Mouse (Mus musculus) fat pad, adult 2 months (tissue): Measurements from ENCODE around the gene Ddx43.

Source experiments
- DNase-seq: peaks from one replicate; pipeline ENCODE4 v3.0.0-alpha.2; 2011; ENCODE audit warnings: low read depth, low spot score; ENCODE audit errors: extremely low read depth

The Ddx43 gene

DNA sequence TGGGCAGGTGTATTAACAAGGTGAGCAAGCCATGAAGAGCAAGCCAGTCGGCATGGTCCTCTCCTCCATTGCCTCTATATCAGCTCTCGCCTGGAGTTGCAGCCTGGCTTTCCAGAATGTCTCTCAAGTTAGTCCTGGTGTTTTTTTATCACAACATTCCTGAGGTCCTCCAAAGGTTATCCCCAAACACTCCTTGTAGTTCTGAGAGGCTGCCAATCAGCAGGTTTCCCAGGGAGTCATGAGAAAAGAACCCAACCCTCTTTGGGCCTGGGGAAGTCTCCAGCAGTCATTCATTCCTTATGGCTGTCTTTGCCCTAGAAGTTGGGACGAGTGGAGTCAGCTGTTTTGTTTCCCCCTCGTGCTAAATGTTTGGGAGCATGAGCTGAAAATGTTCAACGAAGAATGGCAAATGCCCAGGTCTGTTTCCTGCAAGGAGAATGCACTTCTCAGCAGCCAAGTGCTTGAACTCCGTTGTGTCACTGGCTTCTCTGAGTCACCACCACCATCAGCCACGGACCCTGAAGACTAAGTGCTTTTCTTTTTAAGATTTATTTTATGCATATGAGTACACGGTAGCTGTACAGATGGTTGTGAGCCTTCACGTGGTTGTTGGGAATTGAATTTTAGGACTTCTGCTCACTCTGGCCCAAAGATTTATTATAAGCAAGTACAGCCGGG lies 22.6 kb upstream of the Ddx43 start:
- no peak for DNase-seq

DNA sequence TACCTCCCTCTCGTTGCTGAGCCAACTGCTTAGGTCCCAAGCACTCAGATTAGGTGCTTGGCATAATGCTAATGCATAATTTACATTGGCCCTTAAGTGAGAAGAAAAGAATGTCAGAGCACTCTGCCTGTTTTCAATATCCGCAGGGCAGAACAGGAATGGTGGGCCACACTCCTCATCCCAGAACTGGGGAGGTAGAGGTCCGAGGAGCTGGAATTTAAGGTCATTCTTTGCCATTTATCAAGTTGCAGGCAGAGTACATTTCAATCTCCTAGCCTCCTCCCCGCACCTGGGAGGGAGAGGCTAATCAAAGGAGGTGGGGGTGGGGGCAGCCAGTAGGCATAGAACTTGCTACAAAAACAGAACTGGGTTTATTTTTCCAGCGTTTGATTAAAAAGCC lies 21.2 kb upstream of the Ddx43 start:
- DNase-seq, result no peak

DNA sequence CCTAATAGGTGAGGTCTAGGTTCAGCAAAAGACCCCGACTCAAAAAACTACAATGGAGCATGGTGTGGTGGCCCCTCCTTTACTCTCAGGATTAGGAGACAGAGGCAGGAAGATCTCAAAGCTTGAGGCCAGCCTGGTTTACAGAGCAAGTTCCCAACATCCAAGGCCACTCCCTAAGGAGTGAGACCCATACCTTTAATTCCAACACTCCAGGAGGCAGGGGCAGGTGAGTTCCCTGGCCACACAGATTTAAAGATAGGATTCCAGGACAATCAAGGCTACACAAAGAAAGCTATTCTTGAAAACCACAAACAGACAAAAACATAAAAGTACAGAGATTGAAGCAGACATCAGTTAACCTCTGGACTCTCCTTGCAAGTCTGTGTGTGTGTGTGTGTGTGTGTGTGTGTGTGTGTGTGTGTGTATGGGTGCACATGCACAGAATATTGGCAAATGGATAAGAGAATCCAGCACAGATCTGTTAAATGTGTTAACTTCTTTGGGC lies 20.6 kb upstream of the Ddx43 start:
- DNase-seq, result no peak

DNA sequence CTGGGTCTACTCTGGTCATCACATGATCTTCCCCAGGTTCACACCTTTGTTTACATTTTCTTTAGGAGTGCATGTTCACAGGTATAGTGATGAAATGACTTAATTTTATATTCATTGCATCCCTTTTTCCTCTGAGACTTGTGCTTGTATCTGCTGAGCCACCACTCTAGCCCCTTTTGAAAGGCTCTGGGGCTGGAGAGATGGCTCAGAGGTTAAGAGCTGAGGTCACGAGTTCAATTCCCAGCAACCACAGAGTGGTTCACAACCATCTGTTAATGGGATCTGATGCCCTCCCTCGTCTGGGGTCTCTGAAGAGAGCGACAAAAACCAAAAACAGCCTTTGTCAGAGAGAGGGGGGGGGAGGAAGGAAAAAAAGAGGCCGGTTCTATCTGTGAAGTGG lies 20.1 kb upstream of the Ddx43 start:
- no peak for DNase-seq

DNA sequence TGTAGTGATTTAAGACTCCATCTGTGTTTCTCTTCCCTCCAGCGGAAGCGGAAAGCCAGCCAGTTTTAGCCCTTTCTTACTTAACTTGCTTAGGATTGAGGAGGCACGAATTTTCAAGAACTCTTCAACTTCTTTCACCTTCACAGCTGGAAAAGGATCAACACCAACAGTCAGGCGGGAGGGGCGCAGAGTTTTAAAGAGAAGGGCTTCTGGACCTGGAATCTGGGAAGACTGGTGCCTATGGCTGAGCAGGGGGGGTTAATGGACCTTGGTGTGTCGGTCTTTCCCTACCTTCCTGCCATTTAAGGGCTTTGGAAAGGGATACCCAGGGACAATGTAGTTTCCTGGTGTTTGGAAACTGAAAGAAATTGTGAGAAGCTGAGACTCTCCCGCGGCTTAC lies 18.0 kb upstream of the Ddx43 start:
- DNase-seq, result no peak

DNA sequence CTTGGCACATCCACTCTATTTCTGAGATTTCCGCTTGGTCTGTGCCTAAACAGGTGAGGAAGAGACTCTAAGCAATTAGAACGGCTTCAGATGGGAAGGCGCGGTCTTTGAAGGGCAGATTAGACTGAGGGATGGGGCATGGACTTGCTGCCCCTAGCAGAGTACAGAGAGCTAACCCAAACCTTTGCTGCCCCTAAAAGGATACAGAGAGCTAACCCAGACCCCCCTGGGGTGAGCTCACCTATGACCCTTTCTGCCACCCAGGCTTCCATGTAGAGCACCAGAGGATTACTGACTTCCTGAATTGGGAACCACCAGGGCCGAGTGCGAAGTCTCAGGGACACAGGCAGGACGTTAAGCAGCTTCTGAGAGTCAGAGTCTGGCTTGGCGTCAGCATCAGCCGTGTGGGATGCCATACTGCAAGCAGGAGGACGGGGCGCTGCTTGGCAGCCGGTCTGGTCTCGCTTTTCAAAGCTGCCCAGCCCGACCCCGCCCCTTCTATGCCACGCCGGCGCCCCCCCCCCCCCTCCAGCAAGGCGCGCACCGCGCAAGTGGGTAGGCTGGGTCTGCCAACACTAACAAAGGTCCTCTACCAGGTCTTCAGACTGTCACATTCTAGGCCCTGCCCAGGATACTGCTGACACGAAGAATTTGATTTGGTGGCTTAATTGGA lies 17.3 kb upstream of the Ddx43 start, which contains the start of gene Ooep:
Gene Ooep, minus strand, starts transcription at position 613 of the 673 bp plus-strand sequence.
- DNase-seq, result no peak

DNA sequence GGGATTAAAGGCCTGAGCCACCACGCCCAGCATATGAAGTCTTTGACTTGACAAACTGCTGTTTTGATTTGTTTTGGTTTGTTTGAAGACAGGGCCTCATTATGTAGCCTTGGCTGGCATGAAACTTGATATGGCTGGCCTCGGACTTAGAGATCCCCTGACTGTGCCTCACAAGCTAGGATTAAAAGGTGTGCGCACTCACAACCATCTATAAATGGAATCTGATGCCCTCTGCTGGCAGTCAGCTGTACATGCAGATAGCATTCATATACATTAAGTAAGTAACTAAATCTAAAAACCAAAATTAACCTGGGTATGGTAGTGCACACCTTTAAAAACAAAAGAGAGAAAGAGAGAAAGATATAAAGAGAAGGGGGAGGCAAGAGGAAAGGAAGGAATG lies 9.7 kb upstream of the Ddx43 start:
- no peak for DNase-seq

DNA sequence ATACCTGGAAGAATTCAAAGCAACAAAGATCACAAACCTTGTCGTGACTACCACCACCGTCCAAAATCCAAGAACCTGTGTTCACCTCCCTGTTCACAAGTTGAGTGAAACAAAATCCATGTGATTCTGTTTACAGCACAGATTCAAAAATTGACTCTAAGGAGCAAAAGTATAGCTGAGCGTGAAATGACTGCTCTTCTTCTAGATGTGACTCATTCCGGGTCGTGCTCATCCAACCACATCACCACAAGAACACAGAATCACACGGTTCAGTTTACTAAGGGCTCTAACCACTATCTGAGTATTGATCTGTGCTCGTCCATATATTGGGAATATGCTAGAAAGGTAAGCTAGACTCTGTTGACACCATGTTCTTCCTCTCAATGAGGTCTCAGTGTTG lies 8.6 kb upstream of the Ddx43 start:
- no peak for DNase-seq

DNA sequence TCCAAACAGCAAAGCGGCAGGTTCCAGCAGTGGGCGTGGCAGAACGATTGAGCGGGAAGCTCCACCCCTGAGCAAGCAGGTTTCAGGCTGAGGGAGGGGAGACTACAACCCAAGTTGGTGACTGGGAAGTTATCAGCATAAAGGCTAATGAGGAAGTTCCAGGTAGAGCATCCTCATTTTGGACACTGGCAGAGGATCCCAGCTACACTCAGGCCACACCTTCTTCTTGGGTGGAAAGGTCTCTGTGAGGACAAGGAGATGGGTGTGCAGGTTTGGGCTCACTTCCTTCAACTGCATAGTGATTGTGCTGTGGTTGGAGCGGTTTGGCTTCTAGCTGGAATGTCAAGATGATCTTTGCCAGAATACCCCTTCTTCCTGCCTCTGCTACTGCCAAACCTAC lies 5.6 kb upstream of the Ddx43 start:
- DNase-seq, result no peak

DNA sequence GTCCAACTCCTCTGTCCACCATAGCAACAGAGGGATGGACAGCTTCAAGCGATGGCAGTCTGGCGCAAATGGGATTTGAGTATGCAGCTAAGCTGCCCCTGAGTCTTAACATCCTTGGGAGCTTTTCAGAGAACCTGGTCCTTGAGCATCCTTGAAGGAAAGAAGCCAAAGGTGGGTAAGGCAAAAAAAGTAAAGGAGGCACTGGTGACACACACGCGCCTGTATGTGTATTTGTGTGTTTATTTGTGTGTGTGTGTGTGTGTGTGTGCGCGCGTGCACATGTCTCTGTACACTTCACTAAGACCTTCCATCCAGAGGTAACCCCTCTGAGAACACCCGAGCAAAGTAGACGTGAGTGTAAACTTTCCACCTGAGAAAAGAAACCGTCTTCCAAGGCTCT lies 1.8 kb upstream of the Ddx43 start:
- no peak for DNase-seq

DNA sequence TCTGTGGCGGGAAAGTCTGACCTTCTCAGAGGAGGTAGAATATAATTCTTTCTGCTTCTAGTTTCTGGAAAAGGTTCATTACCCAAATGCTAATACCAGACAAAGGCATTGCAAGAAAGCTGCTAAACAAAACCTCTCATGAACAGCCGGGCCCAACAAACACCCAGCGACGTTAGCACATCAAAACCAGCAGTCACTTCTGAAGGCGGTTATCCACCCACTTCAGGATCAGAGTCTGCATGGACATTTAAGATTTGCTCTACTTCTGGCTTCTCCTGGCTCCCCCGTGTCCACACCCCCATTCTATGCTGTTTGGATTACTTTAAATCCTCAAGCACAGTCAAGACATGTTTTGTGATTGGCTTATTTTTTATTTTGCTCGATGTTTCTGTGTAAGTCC lies 975 bp upstream of the Ddx43 start:
- no peak for DNase-seq

DNA sequence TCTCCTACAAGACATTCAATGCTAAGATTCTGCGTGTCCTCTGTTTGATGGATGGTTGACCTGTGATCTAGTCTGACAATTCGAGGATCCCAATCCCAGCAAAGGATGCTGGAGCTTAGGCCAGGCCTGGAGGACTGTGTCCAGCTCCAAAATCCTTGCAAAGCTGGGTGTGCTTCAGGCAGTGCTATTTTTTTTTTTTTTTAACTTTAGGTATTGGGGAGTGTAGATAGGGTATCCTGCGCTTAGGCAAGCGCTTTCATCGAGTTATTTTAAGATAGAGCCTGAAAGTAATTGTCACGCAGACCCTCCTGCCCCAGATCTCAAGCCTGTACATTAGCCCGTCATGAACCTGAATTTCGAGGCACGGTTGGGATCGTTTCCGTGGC lies 340 bp upstream of the Ddx43 start:
- DNase-seq, result no peak

DNA sequence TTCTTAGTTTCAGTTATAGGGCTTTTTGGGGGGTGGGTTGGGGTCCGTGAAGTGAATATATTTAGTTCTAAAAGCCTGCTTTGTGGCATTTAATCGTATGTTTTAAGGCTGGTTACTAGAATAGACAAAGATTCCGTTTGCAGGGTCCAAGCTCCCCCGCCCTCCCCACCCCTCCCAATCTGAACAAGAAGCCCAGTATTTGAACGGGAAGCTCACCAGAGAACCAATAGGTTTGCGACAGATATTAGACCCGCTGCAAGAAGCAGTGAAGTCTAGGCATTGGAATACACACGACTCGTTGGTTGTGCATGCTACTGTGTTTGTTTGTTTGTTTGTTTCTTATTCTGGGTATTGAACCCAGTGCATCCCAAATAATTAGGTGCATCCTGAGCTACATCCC lies 940 bp downstream of the Ddx43 start:
- DNase-seq, result no peak

DNA sequence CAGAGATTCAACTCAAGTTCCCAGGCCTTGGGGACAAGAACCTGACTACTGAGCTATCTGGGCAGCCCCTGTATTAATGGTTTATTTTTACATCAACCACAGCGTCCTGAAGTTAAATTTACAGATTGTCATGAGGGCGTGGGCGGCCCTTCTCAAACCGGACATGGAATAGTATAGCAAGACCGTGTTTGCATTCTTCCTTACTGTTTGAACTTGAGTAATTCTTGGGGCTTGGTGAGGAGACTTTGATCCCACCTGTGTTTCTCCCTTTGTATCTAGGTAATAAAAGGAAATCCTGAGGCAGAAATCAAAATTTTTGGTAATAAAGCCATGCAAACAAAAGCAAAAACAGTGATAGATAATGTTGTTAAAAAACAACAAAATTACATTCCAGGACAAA lies 5.0 kb downstream of the Ddx43 start:
- no peak for DNase-seq

DNA sequence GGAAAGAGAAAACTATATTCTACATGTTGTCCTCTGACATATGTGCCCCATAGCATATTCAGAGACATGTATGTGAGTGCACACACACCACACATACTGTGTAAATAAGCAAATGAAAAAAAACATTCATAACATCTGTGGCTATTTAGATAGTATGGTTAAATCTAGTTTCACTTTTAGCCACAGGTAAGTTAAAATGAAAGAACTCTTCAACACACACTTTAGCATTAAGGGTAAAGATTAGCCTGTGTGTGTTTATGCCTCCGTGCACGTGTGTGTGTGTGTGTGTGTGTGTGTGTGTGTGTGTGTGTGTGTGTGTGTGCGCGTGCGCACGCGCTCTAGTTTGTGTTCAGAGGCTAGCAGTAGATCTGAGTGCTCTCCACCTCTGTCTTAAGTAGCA lies 6.0 kb downstream of the Ddx43 start:
- no peak for DNase-seq

DNA sequence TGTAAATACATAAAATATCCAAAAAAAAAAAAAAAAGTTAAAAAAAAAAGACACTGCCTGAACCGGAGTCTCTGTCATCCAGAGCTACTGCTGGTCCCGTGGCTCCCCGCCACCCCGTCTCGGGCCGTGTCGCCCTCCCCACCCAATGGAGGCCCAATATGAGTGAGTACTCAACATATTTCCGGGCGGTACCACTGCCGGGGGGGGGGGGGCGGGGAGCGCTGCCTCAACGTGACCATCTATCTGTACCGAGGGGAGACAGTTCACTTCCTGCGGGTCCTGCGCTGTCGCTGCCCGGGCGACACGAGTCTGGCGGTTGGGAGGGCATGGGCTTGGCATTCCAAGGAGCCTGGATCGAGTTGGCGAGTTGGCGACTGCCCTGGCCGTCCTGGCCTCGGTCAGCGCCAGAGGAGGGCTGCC lies 31.8 kb downstream of the Ddx43 start:
- no peak for DNase-seq

DNA sequence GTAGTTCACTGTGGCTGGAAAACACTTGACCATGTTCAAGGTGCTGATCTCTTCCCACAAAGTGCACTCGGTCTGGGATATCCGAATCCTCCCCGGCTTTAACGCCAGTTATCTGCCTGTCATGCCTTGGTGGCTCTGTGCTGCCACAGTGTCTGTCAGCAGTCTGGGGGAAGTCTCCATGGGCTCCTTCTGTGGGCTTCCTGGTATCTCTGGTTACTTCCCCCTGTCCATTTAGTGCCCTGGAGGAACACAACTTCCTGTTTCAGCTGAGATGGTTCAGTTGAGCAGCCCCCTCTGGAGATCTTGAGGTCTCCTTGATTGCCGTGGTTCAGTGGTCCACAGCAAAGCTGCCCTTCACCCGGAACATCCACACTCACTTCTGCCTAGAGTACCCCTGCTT lies 32.6 kb downstream of the Ddx43 start:
- no peak for DNase-seq

DNA sequence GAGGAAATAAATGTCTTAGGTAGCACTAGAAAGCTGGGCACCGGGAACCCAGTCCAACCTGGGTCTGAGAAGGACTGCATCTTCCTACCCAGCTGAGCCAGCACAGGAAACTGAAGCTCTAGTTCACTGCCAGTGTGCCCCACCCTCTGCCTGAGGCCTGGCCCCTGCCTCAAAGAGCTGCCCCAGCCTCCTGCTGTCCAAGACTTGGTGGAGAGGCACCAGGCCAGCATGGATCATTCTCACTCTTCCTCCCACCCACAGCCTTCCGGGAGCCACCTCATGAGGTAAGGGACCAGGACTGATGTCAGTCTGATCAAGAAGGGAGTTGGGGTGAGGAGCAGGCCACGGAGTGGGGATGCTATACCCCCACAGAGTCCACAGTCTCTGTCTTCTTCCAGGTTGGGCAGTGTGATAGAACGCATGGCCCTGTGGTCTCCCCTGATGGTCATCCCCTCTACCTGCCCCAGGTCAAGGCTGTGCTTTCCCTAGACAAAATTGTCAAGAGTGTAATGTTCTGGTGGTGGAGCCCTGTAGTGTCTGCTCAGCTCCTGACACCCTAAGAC lies 33.4 kb downstream of the Ddx43 start:
- DNase-seq, result no peak

DNA sequence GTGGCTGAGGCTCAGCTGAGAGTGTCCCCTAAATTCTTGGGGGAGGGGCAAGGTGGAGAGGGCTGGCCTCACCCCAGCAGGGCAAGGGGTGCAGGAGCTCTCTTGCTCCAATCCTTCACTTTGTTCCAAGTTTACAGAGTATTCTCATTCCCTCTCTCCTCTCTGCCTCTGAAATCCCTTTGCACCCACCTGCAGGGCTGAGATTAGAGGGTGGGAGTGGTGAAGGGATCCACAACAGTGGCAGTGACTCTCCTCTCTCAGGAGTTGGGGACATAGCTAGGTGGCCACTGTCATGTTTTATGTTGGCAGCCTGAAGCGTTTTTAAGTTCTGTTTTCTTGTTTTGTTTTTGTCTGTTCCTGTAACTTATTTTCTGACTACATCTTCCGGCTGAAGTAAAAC lies 34.0 kb downstream of the Ddx43 start:
- no peak for DNase-seq

DNA sequence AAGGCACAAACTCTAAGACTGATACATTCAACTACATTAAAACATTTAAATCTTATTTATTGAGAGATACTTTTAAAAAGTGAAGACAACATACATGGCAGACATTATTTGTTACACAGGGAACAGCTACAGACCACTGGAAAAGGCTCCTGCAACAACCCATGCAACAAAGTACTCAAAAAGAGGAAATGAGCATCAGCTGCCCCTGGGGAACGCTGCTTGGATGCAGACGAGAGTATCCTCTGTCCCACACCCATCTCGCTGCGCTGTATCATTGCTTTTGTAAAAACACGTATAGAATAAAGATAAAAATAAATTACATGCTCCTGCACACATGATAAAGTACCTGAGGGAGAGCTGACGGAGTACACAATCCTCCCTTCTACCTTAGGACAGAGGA lies 34.9 kb downstream of the Ddx43 start:
- no peak for DNase-seq

DNA sequence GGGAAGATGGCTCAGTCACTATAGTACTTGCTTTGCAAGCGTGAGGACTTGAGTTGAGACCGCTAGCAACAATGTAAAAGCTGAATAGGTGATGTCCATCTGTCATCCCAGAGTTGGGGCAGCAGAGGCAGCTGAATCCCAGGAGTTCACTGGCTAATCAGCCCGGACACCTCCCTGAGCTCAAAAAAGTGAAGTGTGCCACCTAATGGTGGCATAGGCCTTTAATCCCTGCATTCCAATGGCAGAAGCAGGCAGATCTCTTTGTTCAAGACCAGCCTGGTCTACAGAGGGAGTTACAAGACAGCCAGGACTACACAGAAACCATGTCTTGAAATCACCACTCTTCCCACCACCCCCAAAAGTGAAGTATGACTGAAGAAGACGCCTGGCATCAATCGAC lies 36.9 kb downstream of the Ddx43 start:
- DNase-seq, result no peak

DNA sequence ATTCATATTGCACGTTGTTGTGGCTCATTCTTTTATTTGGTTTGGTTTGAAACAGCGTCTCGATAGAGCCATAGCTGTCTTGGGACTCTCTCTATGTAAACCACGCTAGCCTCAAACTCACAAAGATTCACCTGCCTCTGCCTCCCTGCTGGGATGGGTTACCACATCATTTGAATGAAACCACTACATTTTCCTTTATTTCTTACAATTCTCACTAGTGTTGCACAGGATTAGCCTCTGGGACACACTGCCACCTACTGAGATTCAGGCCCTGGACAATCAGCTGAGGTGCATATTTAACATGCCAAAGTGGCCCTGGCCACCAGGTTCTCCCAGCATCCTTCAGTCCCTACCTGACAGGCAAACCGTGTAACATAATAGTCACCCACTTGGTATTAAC lies 43.8 kb downstream of the Ddx43 start:
- no peak for DNase-seq

DNA sequence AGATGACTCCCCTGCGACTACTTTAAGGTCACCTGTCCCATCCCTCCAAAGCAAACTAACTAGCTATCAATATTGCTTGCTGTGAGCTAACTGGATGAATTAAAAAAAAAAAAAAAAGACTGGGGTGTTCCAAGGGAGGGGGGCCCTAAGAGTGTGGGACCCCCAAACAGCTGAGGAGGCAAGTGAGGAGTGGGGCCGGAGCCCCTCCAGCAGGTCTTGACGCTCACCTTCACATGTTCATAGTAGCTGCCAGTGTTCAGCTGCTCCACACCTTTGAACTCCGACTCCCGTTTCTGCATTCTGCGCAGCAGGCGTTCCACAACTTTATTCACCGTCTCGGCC lies 46.6 kb downstream of the Ddx43 start:
- no peak for DNase-seq
